Mouse (Mus musculus) neutrophil, adult 83 days (primary cell): ENCODE results near the gene Morf4l2. TPM values are rescaled to one million over a fixed set of nuclear protein-coding genes. Genes with fewer than 3 reads are reported as not detected.

Source experiments
- total RNA-seq, 2 experiments: library from RNA; stranded (reverse); gene quantifications; one replicate each; pipeline ENCODE4 v1.2.4; 2023

Morf4l2 gene
- 100 to 1,000 TPM in 1 of 2 experiments, 10 to 100 TPM in 1; 97.3 to 116 TPM for total RNA-seq

DNA sequence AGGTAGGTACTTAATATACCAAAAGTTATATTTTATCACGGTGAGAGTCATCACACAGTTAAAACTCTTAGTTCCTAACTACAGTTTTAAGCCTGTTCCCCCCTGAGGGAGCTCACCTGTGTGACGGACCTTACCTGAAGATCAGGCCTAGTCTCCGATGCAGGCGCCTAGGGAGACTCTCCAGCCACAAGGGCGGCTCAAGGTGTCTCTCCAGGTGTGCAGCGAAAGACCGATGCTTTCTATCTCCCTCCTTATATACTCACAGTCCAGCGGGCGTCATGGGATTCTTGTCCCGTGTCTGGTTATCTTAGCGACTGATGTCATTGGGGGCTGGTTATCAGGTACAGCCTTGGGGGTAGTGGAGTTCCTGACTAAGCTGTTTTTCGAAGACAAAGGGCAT, at the start of gene Morf4l2:
Gene Morf4l2, minus strand, starts transcription at position 232 of the 400 bp plus-strand sequence.

DNA sequence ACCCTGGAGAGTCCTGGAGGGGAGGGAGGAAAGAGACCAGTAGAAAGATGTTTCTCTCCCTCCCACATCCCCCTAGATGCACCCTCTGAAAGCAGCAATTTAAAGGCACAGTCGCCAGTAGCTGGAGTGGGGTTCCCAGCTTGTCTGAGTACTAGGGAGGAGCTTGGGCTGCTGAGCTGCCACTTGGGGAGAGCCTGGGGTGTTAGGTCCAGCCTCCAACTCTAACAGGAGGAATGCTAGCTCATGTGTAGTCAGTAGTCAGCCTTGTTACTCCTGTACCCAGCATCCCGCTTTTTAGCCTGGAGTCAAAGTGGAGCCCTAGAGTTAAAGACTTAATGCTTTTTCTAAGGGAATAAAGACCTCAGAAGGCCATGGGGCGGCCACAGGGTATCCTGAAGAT, 36.6 kb upstream of the Morf4l2 start, which contains the start of gene Glra4:
Gene Glra4, minus strand, starts transcription at position 101 of the 400 bp plus-strand sequence.

DNA sequence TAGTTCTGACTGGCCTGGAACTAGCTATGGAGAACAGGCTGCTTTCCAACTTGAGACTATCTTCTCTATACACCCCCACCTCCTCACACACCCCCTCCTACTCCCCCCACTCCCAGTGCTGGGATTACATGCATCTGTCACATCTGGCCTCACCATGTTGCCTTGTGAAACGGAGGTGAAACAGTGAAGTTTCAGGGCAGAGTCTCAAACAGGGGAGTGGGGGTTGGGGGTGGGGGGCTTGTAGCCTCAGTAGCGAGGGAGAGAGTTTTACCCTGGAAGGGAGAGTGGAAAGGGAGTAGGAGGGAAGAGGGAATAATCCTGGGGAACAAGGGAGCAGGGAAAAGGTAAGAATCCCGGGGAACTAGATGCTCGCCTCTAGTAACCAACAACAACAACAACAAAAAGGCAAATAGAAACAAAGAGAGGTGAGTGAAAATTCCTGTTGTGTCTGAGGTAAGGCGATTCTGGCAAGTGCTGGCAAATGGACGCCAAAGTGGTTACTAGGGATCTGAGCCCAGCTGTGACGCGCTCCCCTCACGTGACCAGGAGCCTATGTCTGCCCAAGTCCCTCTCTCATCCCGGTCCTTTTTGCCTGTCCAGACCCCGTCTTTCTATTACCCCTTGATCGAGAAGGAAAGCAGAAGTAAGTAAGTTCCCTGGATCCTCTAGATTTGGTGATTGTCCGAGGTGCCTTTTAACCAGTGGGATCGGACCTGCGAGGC, 35.9 kb downstream of the Morf4l2 start, which contains the start of gene Tceal1:
Gene Tceal1, plus strand, starts transcription at position 537 of the 722 bp plus-strand sequence.

Other genes with a start within 250 kb of the Morf4l2 start
- gene Kir3dl1, start 225.7 kb downstream of the Morf4l2 start, total RNA-seq, result not detected
- gene Kir3dl2, start 199.6 kb downstream of the Morf4l2 start, total RNA-seq, result not detected
- gene Tceal3, start 152.8 kb downstream of the Morf4l2 start, total RNA-seq, result not detected
- gene Tceal1, start 35.7 kb downstream of the Morf4l2 start, total RNA-seq, result under 1 TPM in 1 of 2 experiments, not detected in 1; 0.13 TPM
- gene Glra4, start 36.5 kb upstream of the Morf4l2 start, total RNA-seq, result not detected
- gene Plp1, start 79.0 kb upstream of the Morf4l2 start, total RNA-seq, result under 1 TPM; 0.15 to 0.22 TPM
- not detected for gene Rab9b, start 125.1 kb upstream of the Morf4l2 start, total RNA-seq
- gene H2bfm, start 183.6 kb upstream of the Morf4l2 start, total RNA-seq, result not detected
- 1 to 10 TPM; 2.1 to 6.0 TPM for gene Tmsb15b2, start 231.8 kb upstream of the Morf4l2 start, total RNA-seq
- not detected for gene Tmsb15l, start 233.2 kb upstream of the Morf4l2 start, total RNA-seq
- 1 to 10 TPM in 1 of 2 experiments, not detected in 1; 1.8 TPM for gene Tmsb15b1, start 233.2 kb upstream of the Morf4l2 start, total RNA-seq
- gene Zcchc18, start 249.5 kb upstream of the Morf4l2 start, total RNA-seq, result not detected